Mouse (Mus musculus): ENCODE measurements at regions not wholly inside any gene's neighbourhood (a gene's known extent, or its start where the extent isn't known, plus 50 kb on each side); places are given as distances from the start of the nearest gene placed in this dataset.

GRCm38 (mm10) chr12:26557411-26557810 is 88.4 kb downstream of the Cmpk2 start:
- dilution Hi-C loops (cut with MboI; ENCODE audit: extremely low pct_ligation_motif_present, extremely low pct_unique_long_range_greater_than_20kb, low sequenced_read_pairs) (no loop called here), in situ Hi-C loops (cut with MboI; ENCODE audit: low pct_ligation_motif_present, low pct_unique_long_range_greater_than_20kb, low sequenced_read_pairs) (no loop called here)
- no peaks in the 10 kb centered on the region for H3K27me3 ChIP-seq (replicated peaks)
- H3K79me2 ChIP-seq (replicated peaks; ENCODE audit: control insufficient read depth, extremely low read depth, insufficient read depth, poor library complexity, severe bottlenecking), result no peaks in the 10 kb centered on the region
- H3K9ac ChIP-seq (ENCODE audit: insufficient read depth, low read depth), result no peak overlapping the region
- H3K27ac ChIP-seq (ENCODE audit: insufficient read depth, low read depth), result no peak overlapping the region
- no peak overlapping the region for H3K4me3 ChIP-seq (replicated peaks in 1 of 3; ENCODE audit: low read depth in 2 of 3, low read length in 2 of 3, poor library complexity in 1 of 3)
- no peaks in the 10 kb centered on the region for H3K9me3 ChIP-seq (replicated peaks; ENCODE audit: low read length)
- no peaks in the 10 kb centered on the region for H3K36me3 ChIP-seq (replicated peaks in 1 of 2; ENCODE audit: control insufficient read depth in 1 of 2, insufficient read depth in 1 of 2, low read length in 1 of 2)
- H3K4me1 ChIP-seq (ENCODE audit: control insufficient read depth in 1 of 2, insufficient read depth in 2 of 2), result no peaks in the 10 kb centered on the region
- H3K4me2 ChIP-seq (ENCODE audit: insufficient read depth, low read depth, poor library complexity, severe bottlenecking), result no peak overlapping the region
- TF ChIP-seq JUN (IDR thresholded peaks at IDR 0.05; ENCODE audit: insufficient read depth, low read depth, low read length) (no peak), JUND (conservative IDR thresholded peaks at IDR 0.05; ENCODE audit: low read depth, low read length) (no peak), MAZ (IDR thresholded peaks at IDR 0.05; ENCODE audit: low read depth, low read length) (no peak), IRF4 (IDR thresholded peaks at IDR 0.05; ENCODE audit: low read depth, low read length) (no peak), MAFK (IDR thresholded peaks at IDR 0.05; ENCODE audit: insufficient replicate concordance, low read length) (no peak), UBTF (IDR thresholded peaks at IDR 0.05; ENCODE audit: low read depth, low read length) (no peak), ETS1 (conservative IDR thresholded peaks at IDR 0.05; ENCODE audit: low read depth, low read length) (no peak)
- DNase-seq (ENCODE audit: extremely low read depth), result no peak

- H3K4me1 ChIP-seq (ENCODE audit: control insufficient read depth in 1 of 2, insufficient read depth in 2 of 2), result no peaks in the 10 kb centered on the region
- TF ChIP-seq POLR2AphosphoS2 (IDR thresholded peaks at IDR 0.05; ENCODE audit: low read depth, low read length) (no peak), MYC (IDR thresholded peaks at IDR 0.05; ENCODE audit: low read depth, low read length) (no peak), NELFE (IDR thresholded peaks at IDR 0.05; ENCODE audit: low read depth, low read length) (no peak), ELF1 (IDR thresholded peaks at IDR 0.05; ENCODE audit: low read depth, low read length) (no peak), ZC3H11A (IDR thresholded peaks at IDR 0.05; ENCODE audit: low read depth, low read length) (no peak), E2F4 (IDR thresholded peaks at IDR 0.05; ENCODE audit: insufficient replicate concordance, low read depth, low read length) (no peak), CHD1 (IDR thresholded peaks at IDR 0.05; ENCODE audit: low read depth, low read length) (no peak), ZNF384 (IDR thresholded peaks at IDR 0.05; ENCODE audit: low read depth, low read length) (no peak), TBP (conservative IDR thresholded peaks at IDR 0.05; ENCODE audit: low read depth, low read length) (no peak), EP300 (IDR thresholded peaks at IDR 0.05; ENCODE audit: low read length) (no peak), JUND (conservative IDR thresholded peaks at IDR 0.05; ENCODE audit: low read depth, low read length) (no peak), USF2 (conservative IDR thresholded peaks at IDR 0.05; ENCODE audit: low read depth, low read length) (no peak), ZMIZ1 (IDR thresholded peaks at IDR 0.05; ENCODE audit: low read depth, low read length) (no peak), SMC3 (IDR thresholded peaks at IDR 0.05; ENCODE audit: low read depth, low read length) (no peak), SIN3A (IDR thresholded peaks at IDR 0.05; ENCODE audit: low read length) (no peak)
- H3K9ac ChIP-seq (ENCODE audit: insufficient read depth, low read depth), result no peak overlapping the region
- H3K27ac ChIP-seq (ENCODE audit: insufficient read depth, low read depth), result no peak overlapping the region
- no peak for DNase-seq (ENCODE audit: extremely low read depth)
- in situ Hi-C loops (cut with MboI; ENCODE audit: low pct_ligation_motif_present, low pct_unique_long_range_greater_than_20kb, low sequenced_read_pairs) (no loop called here), dilution Hi-C loops (cut with MboI; ENCODE audit: extremely low pct_ligation_motif_present, extremely low pct_unique_long_range_greater_than_20kb, low sequenced_read_pairs) (no loop called here)
- H3K4me3 ChIP-seq (replicated peaks in 1 of 3; ENCODE audit: low read depth in 2 of 3, low read length in 2 of 3, poor library complexity in 1 of 3), result no peak overlapping the region
- no peaks in the 10 kb centered on the region for H3K9me3 ChIP-seq (replicated peaks; ENCODE audit: low read length)
- H3K36me3 ChIP-seq (replicated peaks in 1 of 2; ENCODE audit: control insufficient read depth in 1 of 2, insufficient read depth in 1 of 2, low read length in 1 of 2), result no peaks in the 10 kb centered on the region
- no peak overlapping the region for H3K4me2 ChIP-seq (ENCODE audit: insufficient read depth, low read depth, poor library complexity, severe bottlenecking)
- H3K27me3 ChIP-seq (replicated peaks), result no peaks in the 10 kb centered on the region
- no peaks in the 10 kb centered on the region for H3K79me2 ChIP-seq (replicated peaks; ENCODE audit: control insufficient read depth, extremely low read depth, insufficient read depth, poor library complexity, severe bottlenecking)
These were observed 82.3 kb downstream of the Cmpk2 start for GRCm38 (mm10) chr12:26551168-26551926.
